Mouse (Mus musculus) gastrocnemius, postnatal 4 days (tissue): ENCODE data around the gene Slc27a2. TPM values are rescaled to one million over a fixed set of nuclear protein-coding genes. Genes with fewer than 3 reads are reported as not detected.
"Not testable (repeated sequence)": the region's sequence is repeated elsewhere in the genome, so short reads cannot be mapped to it uniquely, and the experiment has no call there.

Source experiments
- DNase-seq, 2 experiments: peaks; one replicate each; pipeline ENCODE4 v3.0.0; 2021 to 2022; ENCODE audit warnings: low spot score in 2 of 2, mixed read lengths in 2 of 2
- long read RNA-seq, 2 experiments: library from polyadenylated mRNA; stranded (forward); transcript quantifications; one replicate each; pipeline ENCODE4 v2.0.0; 2021
- total RNA-seq, 2 experiments: library from RNA; stranded (reverse); gene quantifications; 2 replicates each; pipeline ENCODE4 v1.2.3; 2021

Gene Slc27a2
- total RNA-seq: under 1 TPM; 0.54 to 0.96 TPM
- long read RNA-seq, experiment 1, partial matches to known transcripts: 0 of 2 reads
- long read RNA-seq, experiment 1, other reads (novel, unspliced or antisense): 0 of 2 reads
- long read RNA-seq, experiment 2: 0 reads

DNA sequence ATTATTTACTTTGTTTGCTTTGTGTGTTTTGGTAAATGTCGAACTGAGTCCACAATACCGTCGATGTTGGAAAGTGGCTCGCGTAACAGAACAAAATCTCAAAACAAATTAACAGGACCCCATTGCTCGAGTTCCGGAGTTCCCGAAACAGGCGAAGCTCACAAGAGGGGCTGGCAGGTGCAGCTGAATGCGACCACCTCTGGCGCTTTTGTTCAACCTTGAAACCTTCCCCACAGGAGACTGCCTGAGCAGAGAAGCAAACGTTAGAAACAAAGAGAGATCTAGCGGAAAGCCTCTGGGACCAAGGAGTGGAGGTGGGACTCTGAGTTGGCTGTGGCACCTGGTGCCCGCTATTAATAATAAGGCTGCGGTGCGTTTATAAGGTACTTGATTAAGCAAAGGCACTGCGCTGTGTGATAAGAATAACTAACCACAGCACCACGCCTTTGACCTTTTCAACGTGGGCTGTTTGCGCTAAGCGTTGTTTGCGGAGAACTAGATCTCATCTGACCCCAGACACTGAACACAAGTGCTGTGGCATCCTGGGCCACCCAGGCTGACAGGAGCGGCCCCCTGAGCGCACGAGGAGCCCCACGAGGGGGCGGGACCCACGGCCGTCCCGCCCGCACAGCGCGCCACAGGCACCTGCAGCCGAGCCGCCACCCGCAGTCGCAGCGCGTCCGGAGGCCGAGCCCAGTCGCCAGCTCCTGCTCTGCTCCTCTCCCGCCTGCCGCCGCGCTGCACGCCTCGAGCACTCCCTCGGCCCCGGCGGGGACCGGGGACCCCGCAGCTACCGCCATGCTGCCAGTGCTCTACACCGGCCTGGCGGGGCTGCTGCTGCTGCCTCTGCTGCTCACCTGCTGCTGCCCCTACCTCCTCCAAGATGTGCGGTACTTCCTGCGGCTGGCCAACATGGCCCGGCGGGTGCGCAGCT, at the start of gene Slc27a2:
Gene Slc27a2 (plus strand): TSS at position 51 of the 934 bp plus-strand sequence.
- DNase-seq: peak in 1 of 2 experiments; percentile 19

DNA sequence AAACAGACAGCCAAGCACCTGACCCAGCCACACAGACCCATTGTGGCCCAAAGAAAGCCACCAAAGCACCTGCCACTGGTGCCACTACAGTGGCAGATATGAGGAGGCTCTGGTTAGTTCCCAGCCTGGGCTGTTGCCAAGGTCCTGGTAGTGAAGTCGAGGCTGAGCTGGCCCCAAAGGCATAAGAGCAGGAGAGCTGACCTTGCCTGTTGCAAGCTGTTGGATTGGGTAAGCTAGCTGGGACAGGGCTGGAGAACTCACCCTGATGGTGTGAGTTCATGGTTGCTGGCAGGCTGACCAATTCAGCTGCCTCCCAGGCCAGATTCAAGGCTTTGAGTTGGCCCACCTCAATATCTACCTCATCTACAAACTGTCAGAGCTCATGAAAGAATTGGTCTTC, 47.1 kb upstream of the Slc27a2 start:
- no peak for DNase-seq

DNA sequence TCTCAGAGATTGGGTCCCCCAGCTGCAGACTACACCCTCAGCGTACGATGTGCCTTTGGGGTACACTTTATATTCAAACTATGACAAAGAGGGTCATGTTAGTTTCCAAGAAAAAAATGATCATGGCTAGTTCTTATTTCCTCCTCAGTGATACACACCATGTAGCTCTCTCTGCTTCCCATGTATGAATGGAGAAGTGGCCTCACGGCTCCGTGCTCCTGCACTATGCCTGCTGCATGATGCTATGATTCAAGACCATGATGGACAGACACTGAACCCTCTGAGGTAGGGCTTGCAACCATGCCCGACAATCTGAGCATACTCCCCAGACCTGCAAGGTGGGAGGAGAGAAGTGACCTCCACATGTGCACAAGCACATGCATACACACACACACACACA, 44.7 kb upstream of the Slc27a2 start:
- no peak for DNase-seq

DNA sequence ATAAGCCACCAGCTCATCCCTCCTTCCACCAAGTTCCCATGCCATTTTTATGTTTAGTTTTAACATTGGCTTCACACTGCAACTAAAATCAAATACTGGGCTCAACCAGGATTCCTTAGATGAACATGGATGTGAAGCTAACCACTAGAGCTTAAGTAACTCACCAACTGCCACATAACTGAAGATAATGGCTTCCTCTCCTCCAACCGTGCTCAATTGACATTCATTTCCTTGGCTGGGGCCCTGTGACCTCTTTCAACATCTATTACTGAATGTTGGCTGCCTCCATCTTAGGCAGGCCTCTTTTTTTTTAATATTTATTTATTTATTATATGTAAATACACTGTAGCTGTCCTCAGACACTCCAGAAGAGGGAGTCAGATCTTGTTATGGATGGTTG, 44.0 kb upstream of the Slc27a2 start:
- no peak for DNase-seq

DNA sequence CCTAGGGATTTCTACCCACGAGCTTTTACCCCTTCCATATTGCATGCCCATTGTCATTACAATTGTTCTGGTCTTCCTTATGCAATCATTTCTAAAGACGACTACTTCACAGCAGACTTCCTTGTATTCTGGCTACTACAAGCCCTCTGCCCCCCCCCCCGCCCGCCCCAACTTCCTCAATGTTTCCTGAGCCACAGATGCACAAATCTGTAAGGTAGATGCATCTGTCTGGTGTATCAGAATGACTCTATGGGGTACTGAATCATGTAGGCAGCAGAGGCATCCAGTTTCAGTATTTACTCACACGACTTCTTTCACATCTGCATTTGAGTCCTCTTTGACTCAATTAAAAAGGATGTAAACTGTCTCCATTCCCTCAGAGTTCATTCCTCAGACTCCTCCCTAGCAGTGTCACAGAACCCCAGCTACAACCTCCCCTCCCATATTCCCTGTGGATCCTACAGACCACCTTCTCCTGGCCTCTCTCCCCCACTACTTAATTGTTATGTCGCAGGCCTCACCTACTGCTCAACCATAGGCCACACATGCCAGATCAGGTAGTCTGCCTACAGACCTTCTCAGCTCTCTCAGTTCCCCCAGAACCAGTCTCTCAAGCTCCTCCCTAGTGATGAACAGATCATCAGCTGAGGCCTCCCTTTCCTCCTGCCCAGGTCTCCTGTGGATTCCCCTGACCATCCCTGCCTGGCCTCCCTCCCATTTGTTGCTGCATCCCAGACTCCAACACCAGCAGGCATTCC, 37.0 kb upstream of the Slc27a2 start:
- DNase-seq: no peak

DNA sequence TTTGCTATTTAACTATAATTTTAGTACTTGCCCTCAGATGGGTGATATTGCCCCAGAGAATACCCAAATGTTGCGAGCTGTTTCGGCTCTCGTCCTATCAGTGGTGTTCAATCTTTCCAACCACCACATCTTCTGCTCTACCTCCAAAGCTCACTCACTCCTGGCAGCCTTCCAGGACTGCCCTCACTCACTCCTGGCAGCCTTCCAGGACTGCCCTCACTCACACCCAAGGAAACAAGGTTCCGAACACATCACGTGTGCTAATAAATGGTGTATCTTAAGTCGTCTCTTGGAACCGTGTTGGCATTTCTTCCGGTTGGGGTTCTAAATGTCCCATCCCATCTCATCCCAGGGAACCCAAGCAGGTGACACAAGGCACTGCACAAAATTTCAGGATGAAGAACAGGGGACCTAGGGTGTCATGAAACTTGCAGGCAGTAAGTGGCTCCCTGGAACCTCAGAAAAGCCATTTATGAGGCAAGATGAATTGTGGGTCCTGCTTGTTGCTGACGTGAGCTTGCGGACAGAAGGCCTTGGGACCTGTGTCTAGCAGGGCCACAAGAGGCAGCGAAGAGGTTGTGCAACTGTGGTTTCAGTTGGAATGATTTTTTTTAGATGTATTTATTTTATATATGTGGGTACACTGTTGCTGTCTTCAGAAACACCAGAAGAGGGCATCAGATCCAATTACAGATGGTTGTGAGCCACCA, 32.2 kb upstream of the Slc27a2 start:
- DNase-seq: no peak

DNA sequence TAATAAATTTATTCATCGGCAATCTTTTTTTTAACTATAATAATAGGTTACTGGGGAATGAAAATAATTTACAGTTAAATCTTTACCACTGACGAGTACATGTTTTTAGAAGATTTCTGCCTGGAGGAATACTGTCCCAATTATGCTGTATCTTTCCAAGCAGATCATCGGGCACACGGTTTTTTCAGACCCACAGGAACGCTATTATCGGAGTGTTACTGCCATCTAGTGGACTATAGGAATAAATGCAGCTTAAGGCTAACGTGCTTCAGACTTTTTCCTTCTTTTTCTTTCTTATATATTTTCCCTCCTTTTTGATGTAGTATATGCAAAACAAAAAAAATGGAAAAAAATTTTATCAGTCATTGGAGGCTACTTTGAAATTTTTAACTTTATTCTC, 31.4 kb upstream of the Slc27a2 start:
- no peak for DNase-seq

DNA sequence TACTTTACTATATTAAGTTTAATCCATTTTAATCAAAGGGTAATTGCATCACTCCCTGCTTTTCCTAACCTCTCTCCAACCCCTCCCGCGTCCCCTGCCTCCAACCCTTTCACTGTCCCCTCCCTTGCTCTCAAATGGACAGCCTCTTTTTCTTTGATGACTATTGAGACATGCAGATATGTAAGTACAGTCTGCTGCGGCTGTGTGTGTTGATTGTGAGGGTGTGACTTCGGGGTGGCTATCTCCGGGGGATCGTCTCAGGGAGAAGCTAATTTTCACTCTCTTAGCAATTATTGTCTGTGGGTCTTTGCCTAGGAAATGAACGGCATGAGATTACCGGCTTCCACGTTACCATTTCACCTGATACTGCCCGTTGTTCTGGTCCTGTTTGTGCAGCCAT, 30.7 kb upstream of the Slc27a2 start:
- no peak for DNase-seq

DNA sequence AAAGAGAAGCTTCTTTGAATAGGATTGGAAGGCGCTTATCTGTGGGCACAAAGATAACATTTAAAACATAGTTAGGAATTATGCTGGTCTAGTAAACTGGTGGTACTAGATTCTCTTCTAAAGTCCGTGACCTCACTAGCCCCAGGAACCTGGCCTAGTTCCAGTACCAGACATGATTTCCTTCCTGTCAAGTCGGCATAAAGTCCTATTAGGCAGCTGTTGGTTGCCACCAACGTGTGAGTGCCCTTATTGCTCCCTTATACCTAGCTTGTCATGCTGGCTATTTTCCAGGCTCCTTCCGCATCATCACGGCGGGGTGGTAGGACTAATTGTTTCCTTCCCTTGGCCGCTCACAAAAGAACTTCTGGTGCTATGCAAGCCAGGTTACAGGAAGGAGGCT, 30.2 kb upstream of the Slc27a2 start:
- DNase-seq: no peak

DNA sequence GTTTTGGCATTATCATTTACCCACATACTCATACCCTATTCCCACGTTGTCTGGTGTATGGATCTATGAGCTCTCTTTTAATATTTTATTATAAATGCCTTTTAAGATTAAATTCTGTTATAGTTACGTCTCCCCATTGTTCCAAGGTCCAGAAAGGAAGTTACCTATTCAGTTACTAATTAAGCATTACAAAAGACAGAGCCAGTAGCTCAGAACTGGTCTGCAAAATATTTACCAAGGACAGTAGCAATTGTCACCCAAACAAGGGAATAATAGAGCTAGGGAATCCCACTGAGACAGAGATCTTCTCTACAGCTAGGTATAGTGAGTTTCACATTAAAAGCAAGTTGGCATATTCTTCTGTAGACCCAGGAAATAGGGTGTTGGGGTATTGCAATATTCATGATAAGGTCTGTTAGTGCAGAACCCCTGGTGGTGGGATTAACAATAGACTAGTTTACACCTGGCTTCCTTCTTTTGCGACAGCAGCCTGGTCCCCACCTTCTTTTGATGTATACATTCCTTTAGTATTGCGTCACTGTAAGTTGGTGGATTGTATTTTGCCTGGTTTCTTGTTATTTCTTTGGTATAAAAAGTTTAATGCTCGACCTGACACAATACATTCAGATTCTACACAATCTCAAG, 29.0 kb upstream of the Slc27a2 start:
- not testable (repeated sequence) for DNase-seq

DNA sequence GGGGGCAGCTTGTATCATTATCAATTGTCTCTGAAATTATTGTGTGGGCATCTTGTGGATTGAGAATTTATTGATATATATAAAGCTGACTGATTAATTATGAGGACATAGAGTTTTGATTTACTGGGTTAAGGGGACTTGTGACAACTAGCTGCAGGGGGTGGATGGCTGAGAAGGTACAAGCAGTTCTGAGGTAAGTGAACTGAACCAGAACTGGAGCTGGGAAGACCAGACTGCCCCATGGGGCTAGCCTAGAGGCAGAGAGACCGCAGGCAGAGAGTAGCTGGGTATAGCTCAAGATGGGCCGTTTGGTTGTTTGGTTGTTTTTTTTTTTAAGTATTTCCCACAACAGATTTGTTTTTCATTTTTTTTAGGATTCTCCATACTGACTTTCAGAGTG, 27.9 kb upstream of the Slc27a2 start:
- no peak for DNase-seq

DNA sequence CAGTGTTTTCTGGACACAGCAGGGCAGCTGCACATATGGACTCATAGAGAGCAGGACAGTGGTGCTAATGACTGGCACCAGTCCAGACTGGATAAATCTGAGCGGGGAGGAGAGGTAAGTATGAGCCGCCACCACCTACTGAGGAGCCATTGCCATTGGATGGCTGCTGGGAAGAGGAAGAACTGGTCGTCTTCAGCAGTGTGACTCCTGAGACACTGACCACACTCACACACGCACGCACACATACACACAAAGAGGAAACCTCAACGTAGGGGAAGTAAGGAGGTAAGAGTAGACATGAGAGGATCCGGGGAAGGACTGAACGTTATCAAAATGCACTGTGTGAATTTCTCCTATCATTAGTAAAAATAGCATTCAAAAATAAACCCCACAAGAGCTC, 24.7 kb upstream of the Slc27a2 start:
- DNase-seq: no peak

DNA sequence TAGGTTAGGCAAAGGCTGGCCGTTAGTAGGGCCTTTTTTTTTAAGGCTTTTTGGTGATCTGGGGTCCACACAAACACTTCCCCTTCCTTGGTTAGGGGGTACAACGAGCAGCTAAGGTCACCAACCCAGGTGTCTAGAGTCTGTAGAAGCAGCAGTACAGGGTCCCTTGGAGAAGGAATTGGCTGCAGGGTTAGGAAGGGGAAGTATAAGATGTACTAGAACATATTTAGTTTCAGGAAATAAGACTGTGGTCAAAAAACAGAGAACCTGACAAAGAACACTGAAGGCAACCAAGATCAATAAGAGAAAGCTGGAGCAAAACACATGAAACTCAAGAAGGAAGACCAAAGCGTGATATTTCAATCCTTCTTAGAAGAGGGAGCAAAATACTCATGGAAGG, 21.6 kb upstream of the Slc27a2 start:
- no peak for DNase-seq

DNA sequence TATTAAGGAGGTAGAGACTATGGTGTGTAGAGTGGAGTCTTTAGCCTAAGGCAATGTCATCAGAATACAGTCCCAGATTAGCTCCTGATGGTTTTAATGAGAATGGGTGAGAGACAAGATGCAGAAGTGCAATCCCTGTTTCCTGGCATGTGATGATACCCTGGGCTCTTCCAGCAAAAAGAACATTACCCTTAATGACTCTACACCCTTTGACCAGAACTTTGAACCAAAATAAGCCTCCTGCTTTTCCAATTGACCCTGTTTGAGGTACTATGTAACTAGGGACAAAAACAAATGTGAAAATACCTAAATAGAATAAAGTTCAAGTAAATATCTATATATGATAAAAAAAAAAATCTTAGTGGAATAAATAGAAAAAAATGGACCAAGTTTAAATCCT, 14.6 kb upstream of the Slc27a2 start:
- DNase-seq: no peak

DNA sequence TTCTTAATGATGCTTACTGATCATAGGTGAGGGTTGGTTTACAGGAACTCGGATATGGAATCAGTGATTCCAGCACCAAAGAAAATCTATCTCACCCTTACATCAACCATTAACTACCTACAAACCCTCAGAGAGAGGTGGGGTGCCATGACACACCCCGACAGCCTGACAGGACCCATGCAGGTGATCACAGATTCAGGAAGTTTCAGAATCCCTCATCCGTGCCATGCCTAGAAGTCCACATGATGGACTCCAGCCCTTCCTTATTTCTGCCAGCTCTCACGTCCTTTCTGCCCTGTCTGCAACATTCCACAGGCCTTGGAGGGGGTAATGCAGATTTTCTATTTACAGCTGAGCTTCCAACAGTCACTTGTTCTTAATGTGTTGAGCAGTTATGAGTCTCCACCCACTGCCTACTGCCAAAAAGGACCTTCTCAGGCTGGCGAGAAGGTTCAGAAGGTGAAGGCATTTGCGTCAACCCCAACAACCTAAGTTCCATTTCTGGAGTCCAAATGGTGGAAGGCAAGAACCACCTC, 11.7 kb upstream of the Slc27a2 start:
- no peak for DNase-seq

DNA sequence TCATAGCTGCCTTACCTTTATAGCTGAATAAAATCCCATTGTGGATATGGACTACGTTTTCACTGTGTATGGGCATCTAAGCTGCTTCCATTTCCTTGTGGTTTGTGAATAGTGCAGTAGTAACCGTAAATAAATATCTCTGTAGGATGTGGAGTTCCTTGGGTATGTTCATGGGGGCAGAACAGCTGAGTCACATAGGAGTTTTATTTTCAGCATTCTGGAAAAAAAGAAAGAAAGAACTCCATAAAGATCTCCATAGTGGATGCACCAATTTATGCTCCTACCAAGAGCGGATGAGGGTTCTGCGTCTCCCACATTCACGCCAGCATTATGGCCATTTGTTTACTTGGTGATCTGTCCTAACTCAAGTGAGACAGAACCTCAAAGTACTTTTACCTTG, 10.0 kb upstream of the Slc27a2 start:
- no peak for DNase-seq

DNA sequence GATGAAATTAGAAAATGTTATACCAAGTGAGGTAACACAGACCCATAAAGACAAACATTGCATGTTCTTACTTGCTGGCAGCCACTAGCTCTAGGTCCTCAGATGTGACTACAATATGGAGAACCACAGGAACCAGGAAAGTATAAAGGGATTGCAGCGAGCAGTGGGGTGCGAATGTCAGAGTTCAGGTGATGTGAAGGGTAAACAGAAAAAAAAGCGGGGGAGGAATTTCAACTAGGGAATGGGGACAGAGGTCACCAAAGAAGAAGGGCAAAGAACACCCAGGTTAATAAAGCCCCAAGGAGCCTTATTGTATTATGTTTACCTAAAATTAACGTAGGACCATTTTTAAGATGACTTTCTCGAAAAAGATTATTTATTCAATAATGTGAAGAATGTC, 6.9 kb upstream of the Slc27a2 start:
- no peak for DNase-seq

DNA sequence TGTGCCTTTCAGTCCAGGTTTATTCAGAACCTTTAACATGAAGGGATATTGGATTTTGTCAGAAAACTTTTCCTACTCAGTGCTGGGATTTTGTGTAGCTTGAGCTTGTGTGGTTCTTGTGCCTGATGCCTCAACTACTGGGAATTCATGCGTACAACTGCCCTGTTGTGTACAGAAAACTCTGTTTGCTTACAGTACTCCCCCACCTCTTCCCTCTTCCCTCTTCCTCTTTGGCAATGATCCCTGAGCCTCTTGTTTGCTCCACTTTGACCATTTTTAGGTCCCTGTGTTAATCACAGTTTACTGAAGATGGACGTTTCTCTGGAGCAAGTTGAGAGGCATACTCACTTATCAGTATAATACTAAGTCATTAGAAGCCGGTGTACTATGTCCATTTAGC, 5.8 kb upstream of the Slc27a2 start:
- DNase-seq: no peak

DNA sequence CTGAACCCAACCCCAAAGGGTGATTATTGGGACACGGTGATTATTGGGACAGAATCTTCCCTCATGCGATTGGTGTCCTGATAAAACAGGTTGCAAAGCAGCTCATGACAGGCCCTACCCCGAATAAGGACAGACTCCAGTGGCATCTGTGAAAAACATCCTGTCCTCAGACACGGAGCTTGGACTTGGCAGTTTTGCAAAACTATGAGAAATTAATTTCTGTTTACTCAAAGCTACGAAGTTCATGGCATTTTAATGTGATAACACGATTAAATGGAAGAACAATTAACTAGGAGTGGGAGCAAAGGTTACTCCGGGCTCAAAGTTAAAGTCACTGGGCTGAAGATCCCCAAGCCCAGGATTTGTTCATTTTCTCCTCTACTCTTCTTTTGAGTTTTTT, 2.5 kb upstream of the Slc27a2 start:
- DNase-seq: no peak

DNA sequence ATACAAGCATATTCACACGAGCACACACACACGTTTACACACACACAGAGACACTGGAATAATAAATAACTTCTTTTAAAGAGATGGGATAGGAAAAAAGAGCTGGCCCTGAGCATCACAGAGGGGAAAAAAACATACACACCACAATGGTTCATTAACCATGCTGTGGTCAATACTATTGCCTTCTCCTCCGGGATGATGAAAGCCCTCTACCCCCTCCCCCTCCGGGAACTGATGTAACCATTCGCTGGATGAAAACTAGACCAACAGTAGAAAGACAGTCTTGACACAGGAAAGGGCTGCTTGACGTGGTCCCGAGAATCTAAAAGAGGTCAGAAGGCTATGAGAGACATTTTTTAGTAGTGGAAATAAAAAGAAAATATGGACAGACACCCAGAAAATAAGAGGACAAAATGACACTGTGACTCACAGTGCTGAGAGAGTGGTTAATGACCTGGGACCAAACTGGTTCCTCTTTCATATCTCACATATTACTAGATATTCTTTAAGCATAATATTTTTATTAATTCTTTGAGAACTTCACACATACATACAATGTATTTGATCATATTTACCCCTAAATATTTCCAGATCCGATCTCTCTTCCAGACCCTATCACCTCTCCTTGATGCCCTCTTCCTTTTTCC, 840 bp upstream of the Slc27a2 start:
- DNase-seq: no peak
